Mouse (Mus musculus) liver, embryonic 16.5 days (tissue): ENCODE data around the gene Ccdc12. TPM values are rescaled to one million over a fixed set of nuclear protein-coding genes. Genes with fewer than 3 reads are reported as not detected.

Source experiments
- ATAC-seq: fragments of 200-750 bp; cut with Nextera tagmentation; 2 replicates; pipeline ENCODE4 v1.8.0; 2017; ENCODE audit warnings: low read depth, mild to moderate bottlenecking, moderate number of reproducible peaks, moderate library complexity
- H3K27ac ChIP-seq: fragments of 300-500 bp; sonication (generic); 2 replicates; pipeline ENCODE4 v1.5.1; 2014; ENCODE audit warnings: mild to moderate bottlenecking, low read length
- H3K27me3 ChIP-seq: fragments of 300-500 bp; sonication (generic); 2 replicates; pipeline ENCODE4 v1.6.1; 2014; ENCODE audit warnings: low read depth, low read length, mixed read lengths; ENCODE audit not compliant: control insufficient read depth, insufficient read depth
- H3K36me3 ChIP-seq: fragments of 300-500 bp; sonication (generic); 2 replicates; pipeline ENCODE4 v1.6.1; 2014; ENCODE audit warnings: mild to moderate bottlenecking; ENCODE audit not compliant: control insufficient read depth, insufficient read depth
- H3K4me1 ChIP-seq: fragments of 300-500 bp; sonication (generic); 2 replicates; pipeline ENCODE4 v1.6.1; 2014; ENCODE audit warnings: low read depth, low read length, mixed read lengths; ENCODE audit not compliant: control insufficient read depth
- H3K4me2 ChIP-seq: fragments of 300-500 bp; sonication (generic); 2 replicates; pipeline ENCODE4 v1.6.1; 2014; ENCODE audit warnings: low read depth, low read length, mixed read lengths
- H3K4me3 ChIP-seq: fragments of 300-500 bp; sonication (generic); 2 replicates; pipeline ENCODE4 v1.5.1; 2014; ENCODE audit warnings: low read depth, mild to moderate bottlenecking, low read length
- H3K9ac ChIP-seq: fragments of 300-500 bp; sonication (generic); 2 replicates; pipeline ENCODE4 v1.6.1; 2014; ENCODE audit warnings: low read depth, low read length
- H3K9me3 ChIP-seq: fragments of 300-500 bp; sonication (generic); replicated peaks from 2 replicates; pipeline ENCODE4 v1.6.1; 2016; ENCODE audit warnings: low read length; ENCODE audit not compliant: control insufficient read depth
- whole genome bisulfite sequencing: fragments of 180-500 bp; shearing (Covaris S2); extraction: QIAGEN DNeasy Blood & Tissue Kit; methylation state at CpG from one replicate; pipeline ENCODE4 v1.1.7; 2014; ENCODE audit not compliant: insufficient replicate concordance; 5-methylcytosine and 5-hydroxymethylcytosine counted together
- polyA plus RNA-seq: library from polyadenylated mRNA; unstranded; fragments of >200 nt; fragmentation: Nextera tagmentation; extraction: Ambion mirVana; gene quantifications from 2 replicates; pipeline ENCODE4 v1.2.1, GENCODE M21; 2015

Gene Ccdc12
- 59.5 and 60.5 TPM in 2 replicates for polyA plus RNA-seq

GRCm38 (mm10) chr9:110656249-110657221, at the start of gene Ccdc12:
Gene Ccdc12 (plus strand): TSS chr9:110656503.
- H3K36me3 ChIP-seq: no peaks in the 10 kb centered on the region
- H3K9ac ChIP-seq: peak within 1 kb of the TSS; percentile 84
- WGBS: under 1% methylated on average over 52 of the region's 52 CpGs
- ATAC-seq: peak; percentile 83
- H3K4me2 ChIP-seq: peak within 1 kb of the TSS; percentile 80
- H3K27me3 ChIP-seq: peaks cover 22% of the 10 kb centered on the region
- H3K27ac ChIP-seq: peak within 1 kb of the TSS; percentile 93
- peak within 1 kb of the TSS; percentile 77 for H3K4me3 ChIP-seq
- H3K9me3 ChIP-seq: no peaks in the 10 kb centered on the region
- H3K4me1 ChIP-seq: peaks cover 48% of the 10 kb centered on the region

- Histone ChIP-seq H3K27me3 (no peaks in the 10 kb centered on the region), H3K27ac (no peak overlapping the region), H3K36me3 (peaks cover 19% of the 10 kb centered on the region), H3K9ac (no peak overlapping the region), H3K4me1 (no peaks in the 10 kb centered on the region), H3K4me3 (no peak overlapping the region), H3K4me2 (no peak overlapping the region), H3K9me3 (no peaks in the 10 kb centered on the region)
- no peak for ATAC-seq
- 81% methylated on average over 3 of the region's 3 CpGs for whole genome bisulfite sequencing
These were observed 44.8 kb upstream of the Ccdc12 start for GRCm38 (mm10) chr9:110611471-110611870.

- ATAC-seq: no peak
These were observed 39.2 kb upstream of the Ccdc12 start for GRCm38 (mm10) chr9:110617081-110617480.

GRCm38 (mm10) chr9:110620180-110620579, 36.1 kb upstream of the Ccdc12 start:
- WGBS: 78% methylated on average over 7 of the region's 7 CpGs
- no peak overlapping the region for H3K9ac ChIP-seq
- H3K4me1 ChIP-seq: peaks cover 11% of the 10 kb centered on the region
- no peak overlapping the region for H3K4me3 ChIP-seq
- H3K27ac ChIP-seq: no peak overlapping the region
- ATAC-seq: no peak
- H3K4me2 ChIP-seq: no peak overlapping the region
- peaks cover 28% of the 10 kb centered on the region for H3K36me3 ChIP-seq
- no peaks in the 10 kb centered on the region for H3K27me3 ChIP-seq
- no peaks in the 10 kb centered on the region for H3K9me3 ChIP-seq

More at GRCm38 (mm10) chr9:110617081-110617480, 39.2 kb upstream of the Ccdc12 start:
- no peak overlapping the region for H3K27ac ChIP-seq
- no peak overlapping the region for H3K4me2 ChIP-seq
- H3K9me3 ChIP-seq: no peaks in the 10 kb centered on the region
- no peak overlapping the region for H3K9ac ChIP-seq
- H3K27me3 ChIP-seq: no peaks in the 10 kb centered on the region
- WGBS: 75% methylated on average over 3 of the region's 3 CpGs
- peaks cover 34% of the 10 kb centered on the region for H3K36me3 ChIP-seq
- no peaks in the 10 kb centered on the region for H3K4me1 ChIP-seq
- H3K4me3 ChIP-seq: no peak overlapping the region

- Histone ChIP-seq H3K4me3 (no peak overlapping the region), H3K4me1 (peaks cover 14% of the 10 kb centered on the region), H3K4me2 (no peak overlapping the region), H3K9ac (no peak overlapping the region), H3K27ac (no peak overlapping the region), H3K9me3 (no peaks in the 10 kb centered on the region), H3K27me3 (no peaks in the 10 kb centered on the region), H3K36me3 (peaks cover 23% of the 10 kb centered on the region)
- no peak for ATAC-seq
- 81% methylated on average over 7 of the region's 7 CpGs for WGBS
These were observed 35.6 kb upstream of the Ccdc12 start for GRCm38 (mm10) chr9:110620685-110621084.

- Histone ChIP-seq H3K4me1 (peaks cover 14% of the 10 kb centered on the region), H3K9ac (no peak overlapping the region), H3K9me3 (no peaks in the 10 kb centered on the region), H3K4me2 (no peak overlapping the region), H3K27me3 (no peaks in the 10 kb centered on the region), H3K36me3 (peaks cover 15% of the 10 kb centered on the region), H3K4me3 (no peak overlapping the region), H3K27ac (no peak overlapping the region)
- ATAC-seq: no peak
- WGBS: 69% methylated on average over 12 of the region's 12 CpGs
These were observed 33.6 kb upstream of the Ccdc12 start for GRCm38 (mm10) chr9:110622621-110623219.

- no peak overlapping the region; the same call in 1 of the 2 replicates for H3K9ac ChIP-seq
- peak overlapping the region; percentile 65; the same call in 1 of the 2 replicates for H3K4me3 ChIP-seq
- no peak for ATAC-seq
- H3K36me3 ChIP-seq: peaks cover 6% of the 10 kb centered on the region
- H3K4me2 ChIP-seq: peak overlapping the region; percentile 92
- no peaks in the 10 kb centered on the region for H3K27me3 ChIP-seq
- H3K9me3 ChIP-seq: no peaks in the 10 kb centered on the region
- 61% methylated on average over 8 of the region's 8 CpGs for WGBS
- no peak overlapping the region for H3K27ac ChIP-seq
- H3K4me1 ChIP-seq: peaks cover 14% of the 10 kb centered on the region
These were observed 32.7 kb upstream of the Ccdc12 start for GRCm38 (mm10) chr9:110623416-110624195.

- no peaks in the 10 kb centered on the region for H3K9me3 ChIP-seq
- peaks cover 14% of the 10 kb centered on the region for H3K4me1 ChIP-seq
- H3K27me3 ChIP-seq: no peaks in the 10 kb centered on the region
- ATAC-seq: peak; percentile 93
- H3K4me3 ChIP-seq: peak within 1 kb of the TSS; percentile 65
- H3K27ac ChIP-seq: 0 out of 2 replicates have a peak within 1 kb of the TSS, but pooled peaks have one; percentile 14
- peak within 1 kb of the TSS; percentile 61 for H3K9ac ChIP-seq
- H3K4me2 ChIP-seq: peak within 1 kb of the TSS; percentile 92
- WGBS: 6% methylated on average over 41 of the region's 41 CpGs
- H3K36me3 ChIP-seq: peaks cover under 1% of the 10 kb centered on the region; the same call in 1 of the 2 replicates
These were observed 31.7 kb upstream of the Ccdc12 start, which contains the start of gene Nradd for GRCm38 (mm10) chr9:110624361-110625166. Gene Nradd (minus strand): TSS chr9:110624452.
